Mouse (Mus musculus) skeletal muscle tissue, adult 2 months (tissue): Measurements from ENCODE around the gene Nes.

Experiments used
- DNase-seq: peaks from one replicate; pipeline ENCODE4 v3.0.0-alpha.2; 2012; ENCODE audit warnings: low read depth, low spot score

The Nes gene

DNA sequence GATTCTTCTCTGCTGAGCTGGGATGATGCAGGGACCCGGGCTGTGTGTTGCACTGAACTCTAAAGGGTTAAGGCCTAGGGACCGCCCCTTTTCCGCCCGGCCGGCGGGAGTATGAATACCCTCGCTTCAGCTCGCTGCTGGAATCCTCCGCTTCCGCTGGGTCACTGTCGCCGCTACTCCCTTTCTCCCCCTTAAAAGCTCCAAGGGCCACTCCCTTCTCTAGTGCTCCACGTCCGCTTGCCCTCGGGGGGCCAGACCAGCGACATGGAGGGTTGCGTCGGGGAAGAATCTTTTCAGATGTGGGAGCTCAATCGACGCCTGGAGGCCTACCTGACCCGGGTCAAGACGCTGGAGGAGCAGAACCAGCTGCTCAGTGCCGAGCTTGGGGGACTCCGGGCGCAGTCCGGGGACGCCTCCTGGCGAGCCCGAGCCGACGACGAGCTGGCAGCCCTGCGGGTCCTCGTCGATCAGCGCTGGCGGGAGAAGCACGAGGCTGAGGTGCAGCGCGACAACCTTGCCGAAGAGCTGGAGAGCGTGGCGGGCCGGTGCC, at the start of gene Nes:
TSS of gene Nes (plus strand) at position 140 of the 550 bp plus-strand sequence.
- DNase-seq, result peak; percentile 38

DNA sequence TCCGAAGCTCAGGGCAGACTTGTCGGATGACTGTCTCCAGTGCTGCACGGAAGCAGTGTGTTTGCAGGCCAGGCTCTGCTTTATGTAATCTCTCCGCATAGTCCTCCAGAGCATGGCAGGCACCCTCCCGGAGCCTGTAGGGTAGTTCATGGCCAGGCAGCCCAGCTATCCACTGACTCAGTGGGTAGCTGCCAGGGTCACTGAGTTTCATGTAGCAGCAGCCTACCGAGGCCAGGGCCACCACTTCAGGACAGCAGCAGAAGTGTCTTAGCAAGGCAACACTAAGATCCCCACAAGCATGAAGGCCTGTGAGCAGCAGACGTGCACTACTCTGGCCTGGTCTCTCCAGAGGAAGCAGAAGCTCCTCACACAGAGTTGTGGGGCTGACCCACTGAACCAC, 45.9 kb upstream of the Nes start:
- no peak for DNase-seq

DNA sequence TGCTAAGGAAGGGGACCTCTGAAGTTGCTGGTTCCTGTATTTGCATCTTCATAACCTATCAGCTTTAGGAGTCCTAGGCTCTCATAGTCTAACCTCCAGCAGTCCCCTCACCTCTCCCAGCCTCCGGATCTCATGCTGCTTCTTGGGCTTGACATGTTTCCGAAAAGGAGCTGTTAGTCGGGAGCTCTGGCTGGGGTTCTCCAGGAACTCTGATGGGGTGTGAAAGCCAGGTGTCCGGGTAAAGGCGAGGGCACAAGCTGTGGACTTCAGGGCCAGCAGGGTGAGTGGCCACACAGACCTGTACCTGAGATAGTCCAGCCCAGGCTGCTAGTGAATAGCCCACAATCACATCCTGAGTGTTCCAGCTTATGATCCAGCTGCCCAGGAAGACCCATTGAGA, 43.4 kb upstream of the Nes start:
- DNase-seq, result no peak

DNA sequence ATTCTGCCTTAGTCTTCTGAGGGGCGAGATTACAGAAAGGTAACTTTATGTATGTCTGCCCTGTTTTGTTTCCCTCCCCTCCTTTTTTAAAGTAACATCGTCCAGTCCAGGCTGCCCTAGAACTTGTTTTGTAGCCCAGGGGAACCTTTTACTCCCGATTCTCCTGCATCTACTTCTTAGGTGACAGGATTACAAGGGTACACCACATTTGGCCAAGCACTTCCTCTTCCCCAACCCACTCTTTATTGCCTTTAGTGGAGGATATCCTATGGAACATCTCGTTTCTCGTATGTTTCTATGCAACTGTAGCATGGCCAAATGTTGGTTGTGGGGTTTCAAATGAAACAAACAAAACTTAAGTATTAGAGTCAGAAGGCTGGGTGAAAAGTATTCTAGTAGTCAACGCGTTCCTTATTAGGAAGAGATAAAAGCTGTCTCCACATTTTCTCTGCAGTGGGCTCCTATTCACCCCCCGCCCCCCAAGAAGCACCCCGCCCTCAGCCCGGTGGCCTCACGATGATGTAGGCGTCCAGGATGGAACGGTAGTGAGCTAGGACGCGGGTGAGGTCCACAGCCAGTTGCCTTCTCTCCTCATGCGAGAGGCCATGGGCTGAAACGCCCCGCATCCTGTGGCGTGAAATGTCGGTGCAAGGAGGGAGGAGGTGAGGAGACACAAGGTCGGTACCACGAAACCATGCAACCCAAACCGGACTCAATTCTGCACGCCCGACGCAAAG, 41.4 kb upstream of the Nes start:
- DNase-seq, result no peak

DNA sequence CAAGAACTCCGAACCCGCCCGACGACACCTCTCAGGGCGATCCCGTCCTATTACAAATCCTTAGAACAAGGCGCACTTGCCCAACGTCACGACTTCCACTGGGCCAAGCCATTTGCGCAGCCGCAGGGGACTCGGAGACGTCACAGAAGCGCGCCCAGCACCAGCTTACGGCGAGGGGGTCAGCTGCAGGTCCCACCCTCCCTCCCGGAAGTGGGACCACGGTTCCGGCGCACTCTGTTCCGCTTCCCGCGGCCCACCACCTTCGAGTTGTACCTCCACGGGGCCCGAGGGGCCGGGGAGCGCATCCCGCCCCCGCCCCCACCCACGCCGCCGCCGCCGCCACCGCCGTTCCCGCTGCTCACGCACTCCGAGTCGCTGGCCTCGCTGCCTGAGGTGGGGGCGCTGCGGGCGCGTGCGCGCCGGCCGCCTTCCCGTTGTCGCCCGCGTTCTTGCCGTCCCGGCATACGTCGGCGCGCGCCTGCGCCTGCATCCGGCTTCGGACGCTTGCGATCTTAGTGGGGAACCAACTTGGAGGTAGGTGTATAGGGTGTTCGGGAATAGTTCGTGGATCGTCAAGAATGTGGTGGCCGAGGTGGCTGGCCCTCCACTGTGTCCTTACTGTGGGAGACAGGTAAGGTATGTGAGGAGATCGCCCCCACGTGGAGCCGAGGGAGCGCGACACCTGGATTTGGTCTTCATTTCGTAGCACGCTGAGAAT, 40.6 kb upstream of the Nes start, which contains the start of the genes Isg20l2 and Rrnad1:
TSS of gene Isg20l2 (plus strand) at position 237 of the 718 bp plus-strand sequence.
TSS of gene Rrnad1 (minus strand) at position 640 of the 718 bp plus-strand sequence.
- peak; percentile 96 for DNase-seq

DNA sequence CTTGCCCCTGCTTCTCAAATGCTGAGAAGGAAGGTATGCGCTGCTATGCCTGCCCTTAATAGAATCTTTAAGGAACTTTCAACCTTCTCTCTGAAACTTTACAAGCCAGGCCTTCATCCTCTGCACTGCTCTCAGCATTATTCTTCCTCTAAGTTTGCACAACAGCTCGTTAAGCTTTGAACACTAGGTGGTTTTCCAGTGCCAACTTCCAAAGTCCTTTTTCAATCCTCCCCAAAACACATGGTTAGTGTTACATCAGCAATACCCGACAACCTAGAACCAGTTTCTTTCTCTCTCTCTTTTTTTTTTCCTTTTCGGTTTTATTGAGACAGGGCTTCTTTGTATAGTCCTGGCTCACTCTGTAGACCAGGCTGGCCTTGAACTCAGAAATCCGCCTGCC, 36.9 kb upstream of the Nes start:
- DNase-seq, result no peak

DNA sequence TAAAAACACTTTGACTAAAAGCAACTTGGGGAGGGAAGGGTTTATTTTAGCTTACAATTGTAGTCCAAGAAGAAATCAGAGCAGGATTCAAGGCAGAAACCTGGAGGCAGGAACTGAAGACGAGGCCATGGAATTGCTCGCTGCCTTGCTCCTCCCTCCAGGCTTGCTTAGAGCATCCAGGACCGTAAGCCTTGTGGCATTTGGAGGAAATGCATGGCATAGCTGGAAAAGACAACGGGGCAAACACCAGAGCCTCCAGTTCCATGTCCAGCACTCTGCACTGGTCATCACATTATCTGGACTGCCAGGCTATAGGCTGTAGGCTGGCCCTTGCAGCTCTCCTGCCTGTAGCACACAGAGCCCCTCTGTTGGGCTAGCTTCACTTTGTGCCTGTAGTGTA, 36.4 kb upstream of the Nes start:
- no peak for DNase-seq

DNA sequence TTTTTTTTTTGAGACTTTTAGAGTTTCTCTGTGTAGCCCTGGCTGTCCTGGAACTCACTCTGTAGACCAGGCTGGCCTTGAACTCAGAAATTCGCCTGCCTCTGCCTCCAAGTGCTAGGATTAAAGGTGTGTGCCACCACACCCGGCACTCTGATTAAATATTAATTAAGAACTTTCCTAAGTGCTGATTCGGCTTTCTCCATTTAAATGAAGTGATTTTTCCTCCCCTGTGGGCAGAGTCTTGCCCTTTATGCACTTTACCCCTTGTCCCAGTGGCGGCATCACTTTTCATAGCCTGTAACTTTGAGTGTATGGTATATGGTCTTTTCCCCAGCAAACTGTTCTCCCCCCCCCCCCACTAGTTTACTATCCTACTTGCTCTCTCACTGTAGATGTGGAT, 35.7 kb upstream of the Nes start:
- no peak for DNase-seq

DNA sequence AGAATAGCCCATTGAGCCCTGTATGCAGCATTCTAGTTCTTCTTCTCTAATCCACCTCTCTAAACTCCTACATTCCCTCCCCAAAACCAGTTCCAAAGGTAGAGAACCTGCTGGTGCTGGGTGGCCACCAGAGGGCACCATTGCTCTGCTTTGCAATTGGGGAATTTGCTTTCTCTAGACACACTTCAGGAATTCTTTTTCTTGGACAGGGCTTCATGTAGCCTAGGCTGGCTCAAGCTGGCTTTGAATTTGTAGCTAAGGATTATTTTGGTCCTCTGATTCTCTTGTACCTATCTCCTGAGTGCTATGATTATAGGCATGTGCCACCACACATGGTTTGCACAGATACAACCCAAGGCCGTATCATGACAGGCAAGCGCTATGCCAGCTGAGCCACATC, 35.1 kb upstream of the Nes start:
- DNase-seq, result peak; percentile 44

DNA sequence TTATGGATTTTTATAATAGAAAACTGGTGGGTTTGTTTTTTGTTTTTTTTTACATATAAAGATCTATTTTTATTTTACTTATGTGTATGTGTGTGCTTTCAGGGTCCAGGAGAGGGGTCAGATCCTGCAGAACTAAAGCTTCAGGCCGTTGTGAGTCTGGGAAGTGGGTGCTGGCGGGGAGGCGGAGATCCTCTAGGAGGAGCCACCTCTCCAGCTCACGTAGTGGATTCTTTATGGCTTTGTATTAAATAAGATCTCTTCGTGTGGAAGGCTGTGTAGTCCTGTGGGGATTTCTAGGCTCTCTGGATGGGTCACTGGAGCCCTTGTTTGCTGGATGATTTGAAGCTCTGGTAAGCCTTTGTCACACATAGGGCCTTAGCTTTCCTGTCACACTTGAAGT, 30.3 kb upstream of the Nes start:
- DNase-seq, result no peak

DNA sequence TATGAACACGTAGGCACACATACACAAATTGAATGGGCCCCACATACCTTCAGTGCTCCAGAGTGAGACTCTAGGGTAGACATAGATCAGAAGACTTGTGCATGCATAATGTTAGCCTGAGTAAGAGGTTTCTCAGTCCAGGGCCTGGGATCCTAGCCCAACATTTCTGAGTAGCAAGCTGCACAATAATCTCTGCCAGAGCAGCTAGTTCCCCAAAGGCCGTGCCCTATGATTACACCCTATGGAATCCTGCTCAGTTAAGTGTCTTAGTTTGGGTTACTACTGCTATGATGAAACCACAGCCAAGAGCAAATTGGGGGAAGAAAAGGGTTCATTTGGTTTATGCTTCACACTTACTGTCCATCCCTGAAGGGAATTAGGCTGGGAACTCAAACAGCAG, 28.4 kb upstream of the Nes start:
- DNase-seq, result no peak

DNA sequence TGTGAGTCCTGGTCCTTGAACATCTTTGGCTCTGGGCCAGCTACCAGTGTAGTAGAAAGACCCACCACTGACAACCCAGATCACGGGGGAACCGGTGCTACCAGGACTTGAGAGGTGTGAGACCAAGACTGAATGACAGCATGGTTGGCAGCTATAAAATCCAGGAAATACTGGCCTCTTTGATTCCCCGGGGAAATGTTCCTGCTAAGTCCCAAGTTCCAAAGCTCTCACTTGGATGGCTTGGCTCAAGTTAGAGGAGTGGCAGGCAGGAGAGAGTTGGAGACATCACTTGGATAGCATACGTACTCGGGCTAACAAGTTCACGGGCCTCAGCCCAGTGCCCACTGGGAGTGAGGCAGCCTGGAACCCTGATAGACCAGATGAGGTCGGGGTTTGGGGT, 27.3 kb upstream of the Nes start:
- no peak for DNase-seq

DNA sequence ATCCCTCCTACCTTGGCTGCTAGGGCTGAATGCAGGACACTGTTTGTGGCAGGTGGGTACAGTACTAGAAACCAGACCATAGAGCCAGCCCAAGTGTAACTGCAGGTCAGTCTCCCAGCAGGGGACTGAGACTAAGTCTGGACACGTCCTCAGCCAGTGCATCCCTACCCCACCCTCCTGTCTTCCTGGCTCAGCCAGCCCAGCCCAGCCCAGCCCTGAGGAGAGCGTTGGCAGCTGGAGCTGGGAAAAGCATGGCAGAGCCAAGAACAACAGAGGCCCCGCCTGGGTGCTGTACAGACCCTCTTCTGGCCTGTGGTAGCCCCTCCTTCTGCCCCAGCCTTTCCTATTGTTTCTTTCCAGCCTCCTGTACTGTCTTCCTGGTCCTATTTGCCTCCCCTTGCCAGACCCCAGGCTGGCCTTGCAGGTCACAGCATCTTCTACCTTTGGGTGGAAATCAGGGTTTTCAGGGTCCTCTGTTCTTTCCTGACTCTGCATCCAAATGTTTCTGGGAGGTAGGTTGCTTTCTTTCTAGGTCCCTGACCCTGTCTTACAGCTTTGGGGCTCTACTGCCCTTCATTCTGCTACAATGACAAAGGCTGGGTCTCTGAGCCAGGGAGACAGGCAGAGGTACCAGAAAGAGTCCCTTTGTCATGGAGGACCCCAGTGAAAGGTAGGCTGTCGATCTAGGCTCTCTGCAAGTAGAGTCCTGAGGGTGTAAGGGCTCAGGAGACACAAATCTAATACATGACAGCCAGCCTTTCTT, 25.9 kb upstream of the Nes start:
- no peak for DNase-seq

DNA sequence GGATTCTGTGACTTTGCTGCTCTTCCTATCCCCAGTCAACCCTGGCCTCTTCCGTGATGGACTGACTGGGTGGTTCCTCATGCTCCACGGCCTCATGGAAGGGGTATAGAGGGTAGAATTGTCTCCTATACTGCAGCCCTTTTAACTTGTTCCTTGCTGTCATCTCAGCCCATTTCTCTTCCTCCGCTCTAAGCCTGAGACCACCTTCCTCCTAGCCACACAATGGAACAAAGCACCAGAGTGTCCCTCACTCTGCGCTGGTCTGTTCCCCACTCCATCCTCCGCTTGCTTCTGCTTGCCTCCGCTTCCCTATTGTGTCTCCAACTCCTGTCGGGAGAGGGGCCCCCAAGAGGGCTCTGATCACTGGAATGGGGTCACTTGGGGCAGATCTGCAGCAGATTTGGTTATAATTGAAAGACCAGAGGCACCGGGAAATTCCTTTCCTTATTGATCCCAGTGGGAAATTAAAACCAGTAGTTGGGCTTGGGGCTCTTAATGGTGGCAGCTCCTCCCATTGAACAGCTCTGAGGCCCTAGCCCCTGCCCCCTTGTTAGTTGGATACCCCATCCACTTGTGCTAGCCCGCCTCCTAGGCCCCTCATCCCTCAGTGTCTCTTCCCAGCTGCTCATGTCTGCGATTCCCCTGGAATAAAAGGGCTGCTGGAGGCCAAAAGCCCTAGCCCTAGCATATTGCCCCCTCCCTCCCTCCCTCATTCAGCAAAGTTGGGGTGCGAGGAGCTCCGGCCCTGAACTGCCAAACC, 24.9 kb upstream of the Nes start:
- no peak for DNase-seq

DNA sequence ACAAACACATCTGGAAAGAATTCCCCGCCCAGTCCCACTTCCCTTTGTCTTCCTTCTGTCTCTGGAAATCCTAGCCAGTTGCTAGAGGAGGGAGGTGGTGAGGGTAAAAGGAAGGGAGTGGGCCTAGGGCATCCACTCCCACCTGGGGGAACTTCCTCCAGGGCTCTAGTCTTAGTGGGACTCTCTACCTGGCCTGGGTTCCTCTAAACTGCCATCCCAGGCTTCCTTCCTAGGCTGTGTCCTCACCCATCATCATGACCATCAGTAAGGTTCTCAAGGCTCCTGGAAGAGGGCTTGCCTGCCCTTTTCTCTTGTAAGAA, 24.4 kb upstream of the Nes start:
- DNase-seq, result no peak

DNA sequence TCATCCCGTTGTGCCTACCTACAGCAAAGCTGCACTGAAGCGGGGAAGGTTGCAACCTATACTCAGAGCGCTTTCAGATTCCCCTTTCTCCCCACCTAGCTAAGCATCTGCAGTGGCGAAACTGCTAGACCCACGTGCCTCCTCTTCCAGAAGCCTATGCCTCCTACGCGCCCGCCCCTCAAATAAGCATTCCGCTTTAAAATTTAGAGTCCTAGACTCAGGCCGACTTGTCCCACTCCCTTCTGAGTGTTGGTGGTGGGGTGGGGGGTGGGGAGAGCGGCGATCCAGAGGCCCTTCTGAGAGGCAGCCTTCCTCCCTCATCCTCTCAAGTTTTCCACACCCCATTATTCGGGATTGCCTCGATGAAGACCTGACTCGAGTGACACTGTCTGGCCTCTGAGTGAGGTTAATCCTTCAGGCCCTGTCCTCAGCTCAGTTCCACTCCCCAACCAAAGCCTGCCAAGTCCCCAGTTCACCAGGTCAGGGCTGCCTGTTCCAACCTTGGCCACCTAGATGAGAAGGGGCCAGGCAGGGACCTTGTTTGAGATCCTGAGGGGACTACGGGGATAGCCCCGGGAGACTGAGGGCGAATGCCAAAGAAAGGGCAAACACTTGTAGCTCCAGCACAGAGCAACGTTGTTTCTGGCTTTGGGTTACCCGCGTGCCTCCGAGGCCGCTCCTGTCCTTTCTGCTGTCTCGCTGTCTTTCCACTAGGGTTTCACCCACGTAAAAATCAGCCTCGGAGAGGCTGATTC, 23.6 kb upstream of the Nes start:
- no peak for DNase-seq

DNA sequence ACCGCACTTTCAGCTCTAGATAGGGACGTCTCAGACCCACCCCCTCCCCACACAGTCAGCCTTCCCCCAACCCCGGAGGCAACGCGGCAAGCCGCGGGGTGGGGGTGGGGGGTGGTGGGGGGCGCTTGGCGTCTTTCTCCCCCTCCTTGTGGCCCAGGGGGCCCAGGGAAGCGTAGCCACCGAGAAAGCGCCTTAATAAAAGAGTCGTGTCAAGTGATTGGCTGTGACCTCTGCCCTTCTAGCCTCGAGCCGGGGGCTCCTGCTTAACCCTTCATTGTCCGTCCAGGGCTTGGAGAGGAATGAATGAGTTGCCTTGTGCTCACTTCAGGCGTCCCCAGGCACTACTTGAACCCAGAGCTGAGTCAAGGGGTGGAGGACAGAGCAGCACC, 23.1 kb upstream of the Nes start:
- DNase-seq, result no peak

DNA sequence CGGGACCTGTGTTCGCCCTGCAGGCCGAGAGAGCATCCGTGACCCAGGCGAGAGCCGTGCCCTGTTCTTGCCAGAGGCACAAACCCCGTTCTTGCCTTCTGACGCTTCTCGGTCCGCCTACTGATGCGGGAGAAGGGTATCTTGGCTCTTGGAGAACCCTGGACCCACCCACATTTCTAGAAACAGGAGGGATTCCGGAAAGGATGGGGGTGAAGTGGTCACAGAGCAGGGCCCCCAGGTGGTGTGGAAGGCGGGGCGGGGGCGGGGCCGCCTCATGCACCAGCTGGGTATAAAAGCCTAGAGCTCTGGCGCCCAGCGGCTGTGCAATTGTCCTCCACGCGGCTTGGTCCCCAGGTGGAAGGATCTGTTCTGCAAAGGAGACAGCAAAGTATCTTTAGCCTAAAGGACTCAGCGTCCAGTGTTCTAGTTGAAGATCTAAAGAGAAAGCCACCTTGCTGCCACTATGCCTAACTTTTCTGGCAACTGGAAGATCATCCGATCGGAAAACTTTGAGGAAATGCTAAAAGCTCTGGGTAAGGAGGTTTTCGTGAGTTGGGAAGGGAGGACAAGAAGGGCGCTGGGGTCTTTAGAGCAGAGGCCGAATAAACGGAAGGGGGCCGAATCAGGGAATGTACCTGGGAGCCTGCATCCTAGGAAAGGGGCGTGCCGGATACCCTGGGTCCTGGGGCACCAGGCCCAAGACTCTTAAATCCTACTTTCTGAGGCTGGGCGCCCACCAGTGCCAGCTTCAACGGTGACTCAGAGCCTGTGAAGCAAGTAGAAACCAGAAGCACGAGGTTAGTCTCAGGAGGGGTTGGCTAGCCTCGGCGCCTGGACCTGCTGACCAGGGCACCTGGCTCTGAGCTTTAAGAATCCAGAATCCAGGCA, 22.3 kb upstream of the Nes start, which contains the start of gene Crabp2:
TSS of gene Crabp2 (plus strand) at position 289 of the 888 bp plus-strand sequence.
- DNase-seq, result no peak

DNA sequence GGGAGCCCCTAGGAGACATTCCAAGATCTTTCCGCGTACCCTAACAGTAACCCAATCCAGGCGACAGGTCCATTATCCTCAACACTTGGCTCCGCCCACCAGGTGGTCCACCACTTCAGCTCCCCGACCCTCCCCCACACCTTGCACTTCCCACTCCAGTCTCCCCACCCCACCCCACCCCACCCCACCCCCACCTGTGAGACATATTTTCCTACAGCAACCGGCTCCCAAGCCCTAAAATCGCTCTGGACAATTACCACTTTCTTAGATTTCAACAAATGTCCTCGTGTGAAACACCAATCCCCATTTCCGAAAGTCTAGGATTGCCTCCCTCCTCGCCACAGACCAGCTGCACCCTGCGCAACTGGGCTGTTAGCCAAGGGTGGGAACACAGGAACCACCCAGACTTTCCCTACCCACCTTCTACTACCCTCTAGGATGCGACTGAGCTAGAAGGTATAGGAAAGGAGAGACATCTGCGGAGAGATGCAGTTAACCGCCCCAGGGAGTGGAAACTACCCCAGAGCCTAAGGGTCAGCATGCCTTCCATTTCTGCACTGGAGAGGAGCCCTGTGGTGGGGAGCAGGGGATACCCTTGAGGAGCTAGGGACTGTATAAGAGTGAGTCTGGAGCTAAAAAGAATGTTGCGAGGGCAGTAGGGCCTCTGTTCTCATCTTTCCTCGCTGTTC, 21.5 kb upstream of the Nes start:
- no peak for DNase-seq
